Mouse (Mus musculus) lung, adult 2 months (tissue): ENCODE results near the gene Sart1.

Source experiments
- CTCF ChIP-seq: fragments of 200-500 bp; IDR thresholded peaks from 2 replicates; pipeline ENCODE4 v1.5.1; 2011; ENCODE audit warnings: mild to moderate bottlenecking, low read length, control low read depth; ENCODE audit not compliant: insufficient read depth
- POLR2A ChIP-seq: fragments of 200-500 bp; IDR thresholded peaks from 2 replicates; pipeline ENCODE4 v1.6.1; 2011; ENCODE audit warnings: low read depth, mild to moderate bottlenecking, control low read depth, low read length, borderline replicate concordance; ENCODE audit errors: extremely low read depth

GRCm38 (mm10) chr19:5335441-5335840, 53.1 kb downstream of the Sart1 start, which contains the start of gene Catsper1:
- TF ChIP-seq CTCF (no peak), POLR2A (no peak)
